Mouse (Mus musculus): ENCODE data around the gene Srrm4.

- TF ChIP-seq CTCF (IDR thresholded peaks at IDR 0.05; ENCODE audit: low read depth, low read length) (no peak), POLR2A (IDR thresholded peaks at IDR 0.05; ENCODE audit: borderline replicate concordance, low read depth, low read length) (no peak)
These were observed 185.1 kb downstream of the Srrm4 start for GRCm38 (mm10) chr5:116406507-116406906.
